Mouse (Mus musculus): Measurements from ENCODE around the gene Sez6l2. TPM values are rescaled to one million over a fixed set of nuclear protein-coding genes. Genes with fewer than 3 reads are reported as not detected.

The Sez6l2 gene
- polyA plus RNA-seq, 2 experiments: 0.19 TPM; not detected in 1

DNA sequence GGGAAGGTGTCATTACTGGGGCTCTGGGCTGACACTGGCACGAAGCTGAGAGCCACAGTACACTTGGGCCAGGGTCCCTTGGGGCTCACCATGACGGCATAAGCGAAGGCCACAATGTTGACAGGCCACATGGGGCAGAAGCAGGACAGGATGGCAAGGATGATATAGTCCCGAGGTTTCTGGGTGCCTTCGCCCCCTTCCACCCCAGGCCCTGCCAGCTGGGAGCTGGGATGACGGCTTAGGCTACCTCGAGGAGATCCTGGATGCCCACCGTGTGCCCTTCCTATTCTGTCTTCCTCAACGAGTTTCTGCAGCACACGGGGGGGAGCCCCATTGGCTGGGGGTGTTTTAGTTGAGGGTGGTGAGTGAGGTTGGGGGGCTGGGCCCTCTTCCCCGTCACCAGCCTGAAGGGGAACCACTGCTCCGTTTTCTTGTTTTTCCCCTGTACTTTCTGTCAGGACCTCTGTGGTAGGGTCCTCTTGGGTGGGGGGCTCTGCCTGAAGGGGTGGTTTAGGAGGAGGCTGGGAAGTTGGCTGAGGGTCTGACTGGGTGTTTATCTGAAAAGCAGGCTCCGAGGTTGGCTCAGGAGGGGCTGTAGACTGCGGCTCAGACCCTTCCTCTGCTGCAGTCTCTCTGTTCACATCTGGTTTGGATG, 69.1 kb downstream of the Sez6l2 start:
- WGBS (ENCODE audit: insufficient replicate concordance): 69% methylated on average over 14 of the region's 14 CpGs
- Histone ChIP-seq H3K27ac (no peak overlapping the region), H3K36me3 (replicated peaks; ENCODE audit: control insufficient read depth, insufficient read depth, low read depth) (peaks cover 27% of the 10 kb centered on the region), H3K9me3 (ENCODE audit: control insufficient read depth, low read length) (no peaks in the 10 kb centered on the region), H3K4me3 (ENCODE audit: insufficient read depth in 1 of 2, low read depth in 2 of 2, low read length in 2 of 2) (no peak overlapping the region), H3K27me3 (ENCODE audit: control insufficient read depth, insufficient read depth, low read length) (no peaks in the 10 kb centered on the region), H3K4me1 (replicated peaks; ENCODE audit: control insufficient read depth in 2 of 2, insufficient read depth in 2 of 2, low read length in 1 of 2) (peaks cover 24 to 34% of the 10 kb centered on the region in 2 experiments), H3K9ac (replicated peaks) (no peak overlapping the region), H3K4me2 (ENCODE audit: low read depth) (no peak overlapping the region)
- no peak for ATAC-seq (ENCODE audit: insufficient read depth)
- TF ChIP-seq CTCF (IDR thresholded peaks at IDR 0.05; ENCODE audit: low read depth) (no peak), EP300 (IDR thresholded peaks at IDR 0.05; ENCODE audit: low read depth) (no peak)
- DNase-seq (ENCODE audit: low read depth in 3 of 3, low spot score in 3 of 3): no peak

- H3K27me3 ChIP-seq (ENCODE audit: control insufficient read depth, insufficient read depth, low read length): no peaks in the 10 kb centered on the region
- H3K36me3 ChIP-seq (replicated peaks; ENCODE audit: control insufficient read depth, insufficient read depth, low read depth): peaks cover 29% of the 10 kb centered on the region
- no peak for DNase-seq (ENCODE audit: low read depth in 3 of 3, low spot score in 3 of 3)
- WGBS (ENCODE audit: insufficient replicate concordance): 67% methylated on average over 3 of the region's 3 CpGs
- TF ChIP-seq CTCF (IDR thresholded peaks at IDR 0.05; ENCODE audit: low read depth) (no peak), EP300 (IDR thresholded peaks at IDR 0.05; ENCODE audit: low read depth) (no peak)
- H3K9ac ChIP-seq (replicated peaks): no peak overlapping the region
- peaks cover 24 to 36% of the 10 kb centered on the region in 2 experiments for H3K4me1 ChIP-seq (replicated peaks; ENCODE audit: control insufficient read depth in 2 of 2, insufficient read depth in 2 of 2, low read length in 1 of 2)
- H3K27ac ChIP-seq: no peak overlapping the region
- no peak for ATAC-seq (ENCODE audit: insufficient read depth)
- no peaks in the 10 kb centered on the region for H3K9me3 ChIP-seq (ENCODE audit: control insufficient read depth, low read length)
- H3K4me3 ChIP-seq (ENCODE audit: insufficient read depth in 1 of 2, low read depth in 2 of 2, low read length in 2 of 2): no peak overlapping the region
- H3K4me2 ChIP-seq (ENCODE audit: low read depth): no peak overlapping the region
Measured at GRCm38 (mm10) chr7:127020031-127020430, 69.7 kb downstream of the Sez6l2 start.

Other genes with a start within 250 kb of the Sez6l2 start
- 48.0 and 52.5 TPM in 2 replicates for gene Coro1a, start 242.8 kb upstream of the Sez6l2 start, polyA plus RNA-seq (2012; rRNA removed)
- gene Coro1a, start 242.8 kb upstream of the Sez6l2 start, polyA plus RNA-seq (2014; fragmentation: Nextera tagmentation; extraction: Ambion mirVana): 65.6 and 81.5 TPM in 2 replicates
- gene Mapk3, start 191.0 kb upstream of the Sez6l2 start, polyA plus RNA-seq (2012; rRNA removed): 35.9 and 39.8 TPM in 2 replicates
- 14.4 and 15.5 TPM in 2 replicates for gene Mapk3, start 191.0 kb upstream of the Sez6l2 start, polyA plus RNA-seq (2014; fragmentation: Nextera tagmentation; extraction: Ambion mirVana)
- 1.3 and 2.0 TPM in 2 replicates for gene Gdpd3, start 184.2 kb upstream of the Sez6l2 start, polyA plus RNA-seq (2012; rRNA removed)
- 0.27 and 0.59 TPM in 2 replicates for gene Gdpd3, start 184.2 kb upstream of the Sez6l2 start, polyA plus RNA-seq (2014; fragmentation: Nextera tagmentation; extraction: Ambion mirVana)
- gene Ypel3, start 173.6 kb upstream of the Sez6l2 start, polyA plus RNA-seq (2012; rRNA removed): 69.9 and 74.2 TPM in 2 replicates
- 76.0 and 83.3 TPM in 2 replicates for gene Ypel3, start 173.6 kb upstream of the Sez6l2 start, polyA plus RNA-seq (2014; fragmentation: Nextera tagmentation; extraction: Ambion mirVana)
- gene Tbx6, start 169.1 kb upstream of the Sez6l2 start, polyA plus RNA-seq (2012; rRNA removed): 1.3 and 1.5 TPM in 2 replicates
- 0.43 and 0.47 TPM in 2 replicates for gene Tbx6, start 169.1 kb upstream of the Sez6l2 start, polyA plus RNA-seq (2014; fragmentation: Nextera tagmentation; extraction: Ambion mirVana)
- gene Ppp4c, start 158.1 kb upstream of the Sez6l2 start, polyA plus RNA-seq (2012; rRNA removed): 81.8 and 83.2 TPM in 2 replicates
- gene Ppp4c, start 158.1 kb upstream of the Sez6l2 start, polyA plus RNA-seq (2014; fragmentation: Nextera tagmentation; extraction: Ambion mirVana): 105 and 117 TPM in 2 replicates
- gene Fam57b, start 152.9 kb upstream of the Sez6l2 start, polyA plus RNA-seq (2012; rRNA removed): 0.19 and 0.24 TPM in 2 replicates
- gene Fam57b, start 152.9 kb upstream of the Sez6l2 start, polyA plus RNA-seq (2014; fragmentation: Nextera tagmentation; extraction: Ambion mirVana): not detected in 2 replicates
- gene 4930451I11Rik, start 118.9 kb upstream of the Sez6l2 start, polyA plus RNA-seq (2012; rRNA removed): not detected in 2 replicates
- gene 4930451I11Rik, start 118.9 kb upstream of the Sez6l2 start, polyA plus RNA-seq (2014; fragmentation: Nextera tagmentation; extraction: Ambion mirVana): not detected in 2 replicates
- 0.02 TPM in 1 of 2 replicates, not detected in the other for gene Doc2a, start 103.1 kb upstream of the Sez6l2 start, polyA plus RNA-seq (2012; rRNA removed)
- 0.18 TPM in 1 of 2 replicates, not detected in the other for gene Doc2a, start 103.1 kb upstream of the Sez6l2 start, polyA plus RNA-seq (2014; fragmentation: Nextera tagmentation; extraction: Ambion mirVana)
- gene Hirip3, start 88.6 kb upstream of the Sez6l2 start, polyA plus RNA-seq (2012; rRNA removed): 24.7 and 58.1 TPM in 2 replicates
- gene Hirip3, start 88.6 kb upstream of the Sez6l2 start, polyA plus RNA-seq (2014; fragmentation: Nextera tagmentation; extraction: Ambion mirVana): 5.2 and 5.6 TPM in 2 replicates
- 22.7 and 25.1 TPM in 2 replicates for gene Ino80e, start 88.2 kb upstream of the Sez6l2 start, polyA plus RNA-seq (2012; rRNA removed)
- gene Ino80e, start 88.2 kb upstream of the Sez6l2 start, polyA plus RNA-seq (2014; fragmentation: Nextera tagmentation; extraction: Ambion mirVana): 36.6 and 40.6 TPM in 2 replicates
- 16.2 and 16.3 TPM in 2 replicates for gene Taok2, start 65.9 kb upstream of the Sez6l2 start, polyA plus RNA-seq (2012; rRNA removed)
- 6.3 and 7.0 TPM in 2 replicates for gene Taok2, start 65.9 kb upstream of the Sez6l2 start, polyA plus RNA-seq (2014; fragmentation: Nextera tagmentation; extraction: Ambion mirVana)
- gene Tmem219, start 27.6 kb upstream of the Sez6l2 start, polyA plus RNA-seq (2012; rRNA removed): 10.8 and 15.3 TPM in 2 replicates
- 15.7 and 17.1 TPM in 2 replicates for gene Tmem219, start 27.6 kb upstream of the Sez6l2 start, polyA plus RNA-seq (2014; fragmentation: Nextera tagmentation; extraction: Ambion mirVana)
- 4.0 and 4.3 TPM in 2 replicates for gene Kctd13, start 21.7 kb upstream of the Sez6l2 start, polyA plus RNA-seq (2012; rRNA removed)
- 3.0 and 4.8 TPM in 2 replicates for gene Kctd13, start 21.7 kb upstream of the Sez6l2 start, polyA plus RNA-seq (2014; fragmentation: Nextera tagmentation; extraction: Ambion mirVana)
- 0.04 TPM in 1 of 2 replicates, not detected in the other for gene Asphd1, start 981 bp upstream of the Sez6l2 start, polyA plus RNA-seq (2012; rRNA removed)
- gene Asphd1, start 981 bp upstream of the Sez6l2 start, polyA plus RNA-seq (2014; fragmentation: Nextera tagmentation; extraction: Ambion mirVana): not detected in 2 replicates
- gene Cdipt, start 25.4 kb downstream of the Sez6l2 start, polyA plus RNA-seq (2012; rRNA removed): 36.4 and 45.9 TPM in 2 replicates
- 32.6 and 34.3 TPM in 2 replicates for gene Cdipt, start 25.4 kb downstream of the Sez6l2 start, polyA plus RNA-seq (2014; fragmentation: Nextera tagmentation; extraction: Ambion mirVana)
- 0.18 and 0.52 TPM in 2 replicates for gene Cdiptos, start 25.5 kb downstream of the Sez6l2 start, polyA plus RNA-seq (2012; rRNA removed)
- 0.20 and 0.64 TPM in 2 replicates for gene Cdiptos, start 25.5 kb downstream of the Sez6l2 start, polyA plus RNA-seq (2014; fragmentation: Nextera tagmentation; extraction: Ambion mirVana)
- 3.8 and 4.5 TPM in 2 replicates for gene Mvp, start 64.1 kb downstream of the Sez6l2 start, polyA plus RNA-seq (2012; rRNA removed)
- gene Mvp, start 64.1 kb downstream of the Sez6l2 start, polyA plus RNA-seq (2014; fragmentation: Nextera tagmentation; extraction: Ambion mirVana): 5.5 and 5.6 TPM in 2 replicates
- 0.10 and 0.30 TPM in 2 replicates for gene Pagr1b, start 65.9 kb downstream of the Sez6l2 start, polyA plus RNA-seq (2012; rRNA removed)
- gene Pagr1b, start 65.9 kb downstream of the Sez6l2 start, polyA plus RNA-seq (2014; fragmentation: Nextera tagmentation; extraction: Ambion mirVana): not detected in 2 replicates
- gene Pagr1a, start 66.8 kb downstream of the Sez6l2 start, polyA plus RNA-seq (2012; rRNA removed): 8.0 and 15.2 TPM in 2 replicates
- 27.3 and 32.2 TPM in 2 replicates for gene Pagr1a, start 66.8 kb downstream of the Sez6l2 start, polyA plus RNA-seq (2014; fragmentation: Nextera tagmentation; extraction: Ambion mirVana)
- 7.5 and 15.7 TPM in 2 replicates for gene Gm42742, start 70.5 kb downstream of the Sez6l2 start, polyA plus RNA-seq (2012; rRNA removed)
- gene Gm42742, start 70.5 kb downstream of the Sez6l2 start, polyA plus RNA-seq (2014; fragmentation: Nextera tagmentation; extraction: Ambion mirVana): 1.2 and 8.3 TPM in 2 replicates
- gene Prrt2, start 70.6 kb downstream of the Sez6l2 start, polyA plus RNA-seq (2012; rRNA removed): 0.08 and 0.55 TPM in 2 replicates
- 0.40 and 0.41 TPM in 2 replicates for gene Prrt2, start 70.6 kb downstream of the Sez6l2 start, polyA plus RNA-seq (2014; fragmentation: Nextera tagmentation; extraction: Ambion mirVana)
- 91.4 and 97.5 TPM in 2 replicates for gene Maz, start 76.5 kb downstream of the Sez6l2 start, polyA plus RNA-seq (2012; rRNA removed)
- gene Maz, start 76.5 kb downstream of the Sez6l2 start, polyA plus RNA-seq (2014; fragmentation: Nextera tagmentation; extraction: Ambion mirVana): 27.3 and 37.4 TPM in 2 replicates
- gene Kif22, start 91.9 kb downstream of the Sez6l2 start, polyA plus RNA-seq (2012; rRNA removed): 43.8 and 60.1 TPM in 2 replicates
- 101 and 112 TPM in 2 replicates for gene Kif22, start 91.9 kb downstream of the Sez6l2 start, polyA plus RNA-seq (2014; fragmentation: Nextera tagmentation; extraction: Ambion mirVana)
- 0.08 and 0.11 TPM in 2 replicates for gene Zg16, start 136.8 kb downstream of the Sez6l2 start, polyA plus RNA-seq (2012; rRNA removed)
- gene Zg16, start 136.8 kb downstream of the Sez6l2 start, polyA plus RNA-seq (2014; fragmentation: Nextera tagmentation; extraction: Ambion mirVana): not detected in 2 replicates
- gene AI467606, start 140.8 kb downstream of the Sez6l2 start, polyA plus RNA-seq (2012; rRNA removed): 5.3 and 6.4 TPM in 2 replicates
- 7.6 and 8.5 TPM in 2 replicates for gene AI467606, start 140.8 kb downstream of the Sez6l2 start, polyA plus RNA-seq (2014; fragmentation: Nextera tagmentation; extraction: Ambion mirVana)
- 35.6 and 35.9 TPM in 2 replicates for gene Qprt, start 171.7 kb downstream of the Sez6l2 start, polyA plus RNA-seq (2012; rRNA removed)
- 48.6 and 49.2 TPM in 2 replicates for gene Qprt, start 171.7 kb downstream of the Sez6l2 start, polyA plus RNA-seq (2014; fragmentation: Nextera tagmentation; extraction: Ambion mirVana)
- gene Spn, start 187.3 kb downstream of the Sez6l2 start, polyA plus RNA-seq (2012; rRNA removed): 8.0 and 10.8 TPM in 2 replicates
- 7.9 and 8.0 TPM in 2 replicates for gene Spn, start 187.3 kb downstream of the Sez6l2 start, polyA plus RNA-seq (2014; fragmentation: Nextera tagmentation; extraction: Ambion mirVana)
- 17.6 and 27.6 TPM in 2 replicates for gene Cd2bp2, start 245.5 kb downstream of the Sez6l2 start, polyA plus RNA-seq (2012; rRNA removed)
- gene Cd2bp2, start 245.5 kb downstream of the Sez6l2 start, polyA plus RNA-seq (2014; fragmentation: Nextera tagmentation; extraction: Ambion mirVana): 17.4 and 18.4 TPM in 2 replicates

All from liver, embryonic 14.5 days (tissue).